Mouse (Mus musculus) heart, embryonic 13.5 days (tissue): ENCODE measurements around the gene Mef2d. TPM values are rescaled to one million over a fixed set of nuclear protein-coding genes. Genes with fewer than 3 reads are reported as not detected.

Experiments
- ATAC-seq: fragments of 200-750 bp; cut with Nextera tagmentation; 2 replicates; pipeline ENCODE4 v1.8.0; 2017; ENCODE audit warnings: moderate TSS enrichment; ENCODE audit not compliant: insufficient number of reproducible peaks, low FRiP score, low TSS enrichment; ENCODE audit errors: extremely low read depth
- H3K27ac ChIP-seq: fragments of 300-500 bp; sonication (generic); replicated peaks from 2 replicates; pipeline ENCODE4 v1.5.1; 2015; ENCODE audit warnings: moderate library complexity, mild to moderate bottlenecking, inconsistent platforms
- H3K27me3 ChIP-seq: fragments of 300-500 bp; sonication (generic); replicated peaks from 2 replicates; pipeline ENCODE4 v1.6.1; 2015; ENCODE audit warnings: mild to moderate bottlenecking, inconsistent platforms
- H3K36me3 ChIP-seq: fragments of 300-500 bp; sonication (generic); 2 replicates; pipeline ENCODE4 v1.6.1; 2015; ENCODE audit warnings: mild to moderate bottlenecking, inconsistent platforms
- H3K4me1 ChIP-seq: fragments of 300-500 bp; sonication (generic); 2 replicates; pipeline ENCODE4 v1.6.1; 2015; ENCODE audit warnings: inconsistent platforms
- H3K4me2 ChIP-seq: fragments of 300-500 bp; sonication (generic); 2 replicates; pipeline ENCODE4 v1.6.1; 2015; ENCODE audit warnings: inconsistent platforms, mild to moderate bottlenecking, moderate library complexity
- H3K4me3 ChIP-seq: fragments of 300-500 bp; sonication (generic); 2 replicates; pipeline ENCODE4 v1.5.1; 2015; ENCODE audit warnings: moderate library complexity, mild to moderate bottlenecking, inconsistent platforms
- H3K9ac ChIP-seq: fragments of 300-500 bp; sonication (generic); 2 replicates; pipeline ENCODE4 v1.6.1; 2015; ENCODE audit warnings: inconsistent platforms, mild to moderate bottlenecking, moderate library complexity
- H3K9me3 ChIP-seq: fragments of 300-500 bp; sonication (generic); 2 replicates; pipeline ENCODE4 v1.6.1; 2016; ENCODE audit warnings: inconsistent platforms
- WGBS: fragments of 180-500 bp; shearing (Covaris S2); methylation state at CpG from one replicate; pipeline ENCODE4 v1.1.7; 2015; ENCODE audit warnings: mixed read lengths; 5-methylcytosine and 5-hydroxymethylcytosine counted together
- polyA plus RNA-seq: library from polyadenylated mRNA; unstranded; fragments of >200 nt; fragmentation: Nextera tagmentation; extraction: Ambion mirVana; gene quantifications from 2 replicates; pipeline ENCODE4 v1.2.1, GENCODE M21; 2015

Mef2d gene
- polyA plus RNA-seq, 1 experiment from 2014 or later: 37.1 TPM

- 16% methylated on average over 1 of the region's 1 CpGs for WGBS
- H3K4me3 ChIP-seq: no peak overlapping the region
- no peak overlapping the region for H3K9ac ChIP-seq
- no peak for ATAC-seq
- H3K4me1 ChIP-seq: peaks cover 17% of the 10 kb centered on the region
- no peaks in the 10 kb centered on the region for H3K36me3 ChIP-seq
- H3K4me2 ChIP-seq: no peak overlapping the region
- H3K27ac ChIP-seq: no peak overlapping the region
- H3K27me3 ChIP-seq: peaks cover 100% of the 10 kb centered on the region
- H3K9me3 ChIP-seq: no peaks in the 10 kb centered on the region
Observed at GRCm38 (mm10) chr3:88212356-88212755, 70.2 kb downstream of the Mef2d start.

GRCm38 (mm10) chr3:88213019-88213418 is 70.8 kb downstream of the Mef2d start:
- Histone ChIP-seq H3K4me1 (peaks cover 17% of the 10 kb centered on the region), H3K9me3 (no peaks in the 10 kb centered on the region), H3K27me3 (peaks cover 99% of the 10 kb centered on the region), H3K4me2 (no peak overlapping the region), H3K36me3 (no peaks in the 10 kb centered on the region), H3K4me3 (no peak overlapping the region), H3K27ac (no peak overlapping the region), H3K9ac (no peak overlapping the region)
- WGBS: 8% methylated on average over 2 of the region's 2 CpGs
- no peak for ATAC-seq

- WGBS: 1% methylated on average over 42 of the region's 42 CpGs
Observed at GRCm38 (mm10) chr3:88214197-88214938, 72.2 kb downstream of the Mef2d start.

GRCm38 (mm10) chr3:88214971-88215552 is 72.9 kb downstream of the Mef2d start:
- under 1% methylated on average over 48 of the region's 48 CpGs for WGBS
- Histone ChIP-seq H3K4me1 (peaks cover 17% of the 10 kb centered on the region), H3K36me3 (no peaks in the 10 kb centered on the region), H3K4me3 (peak overlapping the region; percentile 47), H3K9me3 (no peaks in the 10 kb centered on the region), H3K4me2 (peak overlapping the region; percentile 68), H3K27ac (no peak overlapping the region), H3K9ac (0 out of 2 replicates have a peak overlapping the region, but pooled peaks have one; percentile 37), H3K27me3 (peaks cover 99% of the 10 kb centered on the region)
- ATAC-seq: no peak

More at GRCm38 (mm10) chr3:88214197-88214938, 72.2 kb downstream of the Mef2d start:
- Histone ChIP-seq H3K36me3 (no peaks in the 10 kb centered on the region), H3K27me3 (peaks cover 99% of the 10 kb centered on the region), H3K4me2 (peak overlapping the region; percentile 68), H3K9me3 (no peaks in the 10 kb centered on the region), H3K9ac (no peak overlapping the region), H3K4me3 (peak overlapping the region; percentile 47), H3K27ac (no peak overlapping the region), H3K4me1 (peaks cover 17% of the 10 kb centered on the region)
- ATAC-seq: no peak

GRCm38 (mm10) chr3:88215553-88216004 is 73.4 kb downstream of the Mef2d start:
- peak overlapping the region; percentile 47 for H3K4me3 ChIP-seq
- H3K27ac ChIP-seq: no peak overlapping the region
- peaks cover 99% of the 10 kb centered on the region for H3K27me3 ChIP-seq
- H3K9me3 ChIP-seq: no peaks in the 10 kb centered on the region
- under 1% methylated on average over 23 of the region's 23 CpGs for WGBS
- H3K4me2 ChIP-seq: peak overlapping the region; percentile 68
- H3K9ac ChIP-seq: peak overlapping the region; percentile 37; the same call in 1 of the 2 replicates
- H3K4me1 ChIP-seq: peaks cover 17% of the 10 kb centered on the region
- H3K36me3 ChIP-seq: no peaks in the 10 kb centered on the region
- ATAC-seq: no peak

- peak overlapping the region; percentile 47 for H3K4me3 ChIP-seq
- no peak for ATAC-seq
Observed at GRCm38 (mm10) chr3:88216116-88216515, 73.9 kb downstream of the Mef2d start.

GRCm38 (mm10) chr3:88216534-88217326 is 74.6 kb downstream of the Mef2d start:
- Histone ChIP-seq H3K36me3 (no peaks in the 10 kb centered on the region), H3K27ac (no peak overlapping the region), H3K4me2 (no peak overlapping the region), H3K9me3 (no peaks in the 10 kb centered on the region), H3K4me3 (peak overlapping the region; percentile 47; the same call in 1 of the 2 replicates), H3K9ac (no peak overlapping the region), H3K4me1 (peaks cover 17% of the 10 kb centered on the region), H3K27me3 (peaks cover 99% of the 10 kb centered on the region)
- no peak for ATAC-seq
- WGBS: 10% methylated on average over 7 of the region's 7 CpGs

More at GRCm38 (mm10) chr3:88216116-88216515, 73.9 kb downstream of the Mef2d start:
- H3K4me1 ChIP-seq: peaks cover 17% of the 10 kb centered on the region
- WGBS: 4% methylated on average over 6 of the region's 6 CpGs
- H3K27ac ChIP-seq: no peak overlapping the region
- H3K36me3 ChIP-seq: no peaks in the 10 kb centered on the region
- peak overlapping the region; percentile 68 for H3K4me2 ChIP-seq
- H3K27me3 ChIP-seq: peaks cover 99% of the 10 kb centered on the region
- no peak overlapping the region for H3K9ac ChIP-seq
- H3K9me3 ChIP-seq: no peaks in the 10 kb centered on the region

- 53% methylated on average over 1 of the region's 2 CpGs for WGBS
- H3K4me1 ChIP-seq: peaks cover 17% of the 10 kb centered on the region
- H3K9ac ChIP-seq: no peak overlapping the region
- H3K36me3 ChIP-seq: no peaks in the 10 kb centered on the region
- no peaks in the 10 kb centered on the region for H3K9me3 ChIP-seq
- no peak for ATAC-seq
- H3K4me2 ChIP-seq: no peak overlapping the region
- H3K27me3 ChIP-seq: peaks cover 99% of the 10 kb centered on the region
- no peak overlapping the region for H3K4me3 ChIP-seq
- no peak overlapping the region for H3K27ac ChIP-seq
Observed at GRCm38 (mm10) chr3:88217679-88218078, 75.5 kb downstream of the Mef2d start.

GRCm38 (mm10) chr3:88219940-88220339 is 77.8 kb downstream of the Mef2d start:
- Histone ChIP-seq H3K4me2 (no peak overlapping the region), H3K9me3 (no peaks in the 10 kb centered on the region), H3K9ac (no peak overlapping the region), H3K4me3 (no peak overlapping the region), H3K36me3 (no peaks in the 10 kb centered on the region), H3K27me3 (peaks cover 99% of the 10 kb centered on the region), H3K27ac (no peak overlapping the region), H3K4me1 (peaks cover 9% of the 10 kb centered on the region)
- 17% methylated on average over 9 of the region's 9 CpGs for WGBS
- ATAC-seq: no peak

GRCm38 (mm10) chr3:88220842-88221241 is 78.7 kb downstream of the Mef2d start:
- peaks cover 99% of the 10 kb centered on the region for H3K27me3 ChIP-seq
- WGBS: under 1% methylated on average over 6 of the region's 6 CpGs
- no peak for ATAC-seq

More at GRCm38 (mm10) chr3:88220842-88221241, 78.7 kb downstream of the Mef2d start:
- H3K27ac ChIP-seq: no peak overlapping the region
- H3K4me1 ChIP-seq: peaks cover under 1% of the 10 kb centered on the region; the same call in 1 of the 2 replicates
- no peak overlapping the region for H3K9ac ChIP-seq
- no peaks in the 10 kb centered on the region for H3K9me3 ChIP-seq
- no peak overlapping the region for H3K4me3 ChIP-seq
- H3K4me2 ChIP-seq: no peak overlapping the region
- no peaks in the 10 kb centered on the region for H3K36me3 ChIP-seq
